Mouse (Mus musculus) small intestine, adult 2 months (tissue): ENCODE data around the gene Vps13d.

ENCODE experiments used
- CTCF ChIP-seq: fragments of 200-500 bp; IDR thresholded peaks from 2 replicates; pipeline ENCODE4 v1.5.1; 2012; ENCODE audit warnings: low read depth, mild to moderate bottlenecking, control low read depth, inconsistent platforms, low read length, moderate library complexity, mixed read lengths; ENCODE audit not compliant: insufficient replicate concordance, insufficient read length; ENCODE audit errors: extremely low read depth
- POLR2A ChIP-seq: fragments of 200-500 bp; IDR thresholded peaks from 2 replicates; pipeline ENCODE4 v1.6.1; 2012; ENCODE audit warnings: low read depth, mild to moderate bottlenecking, control low read depth, inconsistent platforms, low read length, moderate library complexity

DNA sequence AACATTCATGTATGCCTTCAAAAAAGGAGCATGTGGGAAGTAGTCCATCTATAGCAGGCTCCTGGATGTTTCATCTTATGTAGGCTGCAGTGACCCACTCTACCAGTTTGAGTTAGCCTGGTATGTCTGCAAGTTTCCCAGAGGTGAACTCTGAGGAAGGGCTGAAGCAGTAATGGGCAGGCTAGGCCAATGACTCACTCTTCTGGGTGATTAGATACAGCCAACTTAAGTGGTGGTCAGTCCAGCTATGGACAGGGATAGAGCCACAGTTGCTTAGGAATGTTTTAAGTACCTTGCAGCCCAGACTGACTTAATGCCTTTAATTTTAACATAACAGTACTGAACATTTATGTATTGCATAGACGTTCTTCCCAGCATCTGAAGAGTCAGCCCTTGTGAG is 192.1 kb downstream of the Vps13d start:
- TF ChIP-seq POLR2A (no peak), CTCF (no peak)
